Mouse (Mus musculus) heart, postnatal 14 days (tissue): ENCODE measurements at regions not wholly inside any gene's neighbourhood (a gene's known extent, or its start where the extent isn't known, plus 50 kb on each side); places are given as distances from the start of the nearest gene placed in this dataset.

Experiments used
- DNase-seq, 2 experiments: peaks; one replicate each; pipeline ENCODE4 v3.0.0; 2021 to 2022
- intact Hi-C: fragments of 180-260 bp; cut with DNase I; formaldehyde crosslinking; loops from one replicate; pipeline ENCODE4 v1.15.1; 2025

- no peak for DNase-seq
- intact Hi-C loops: no loop called here
These were observed 158.5 kb downstream of the Emp1 start for GRCm38 (mm10) chr6:135520868-135521267.

- DNase-seq: no peak
- intact Hi-C loops: no loop called here
These were observed 162.5 kb downstream of the Emp1 start for GRCm38 (mm10) chr6:135524886-135525285.

DNA sequence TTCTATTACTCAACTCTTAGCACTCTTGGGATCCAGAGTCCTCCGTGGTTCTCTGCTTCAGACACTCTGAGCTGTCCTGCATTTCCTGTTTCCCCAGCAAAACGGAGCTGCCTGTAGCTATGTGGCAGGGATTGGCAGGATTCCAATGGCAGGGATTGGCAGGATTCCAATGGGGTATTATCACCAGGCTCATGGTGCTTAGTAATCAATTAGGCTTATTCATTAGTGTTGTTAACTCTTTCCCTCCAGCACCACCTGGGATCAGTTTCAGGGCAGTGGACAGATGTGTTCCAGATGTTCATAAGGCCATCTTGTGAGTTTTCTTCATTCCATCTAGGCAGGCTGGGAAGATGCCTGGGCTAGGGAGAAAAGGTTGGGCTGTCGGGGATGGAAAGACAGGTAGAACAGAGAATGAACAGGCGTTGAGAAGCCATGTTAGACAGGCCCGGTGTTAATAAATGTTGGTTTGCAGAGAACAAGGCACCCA lies 163.5 kb downstream of the Emp1 start:
- no peak for DNase-seq
- intact Hi-C loops: no loop called here

GRCm38 (mm10) chr6:135526460-135527160 lies 164.3 kb downstream of the Emp1 start:
- intact Hi-C loops: no loop called here
- DNase-seq: peak; percentile 15 to 23

DNA sequence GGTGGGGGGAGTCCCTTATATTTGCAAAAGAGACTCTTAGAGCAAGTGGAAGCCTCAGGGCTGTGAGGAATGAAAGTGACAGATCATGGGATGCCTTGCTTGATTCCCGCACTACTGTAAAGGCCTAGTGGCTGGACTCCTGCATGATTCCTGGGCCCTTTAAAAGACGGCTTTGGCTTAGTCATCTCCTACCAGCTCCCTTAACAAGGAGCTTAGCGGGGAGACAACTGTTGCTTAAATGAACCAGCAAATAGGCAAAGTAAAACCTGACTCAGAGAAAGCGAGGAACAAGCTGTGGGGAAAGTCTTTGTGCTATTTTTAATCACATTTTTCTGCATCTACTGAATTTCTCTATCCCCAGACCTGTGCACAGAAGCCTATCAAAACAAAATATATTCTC lies 165.5 kb downstream of the Emp1 start:
- DNase-seq: no peak
- intact Hi-C loops: no loop called here

DNA sequence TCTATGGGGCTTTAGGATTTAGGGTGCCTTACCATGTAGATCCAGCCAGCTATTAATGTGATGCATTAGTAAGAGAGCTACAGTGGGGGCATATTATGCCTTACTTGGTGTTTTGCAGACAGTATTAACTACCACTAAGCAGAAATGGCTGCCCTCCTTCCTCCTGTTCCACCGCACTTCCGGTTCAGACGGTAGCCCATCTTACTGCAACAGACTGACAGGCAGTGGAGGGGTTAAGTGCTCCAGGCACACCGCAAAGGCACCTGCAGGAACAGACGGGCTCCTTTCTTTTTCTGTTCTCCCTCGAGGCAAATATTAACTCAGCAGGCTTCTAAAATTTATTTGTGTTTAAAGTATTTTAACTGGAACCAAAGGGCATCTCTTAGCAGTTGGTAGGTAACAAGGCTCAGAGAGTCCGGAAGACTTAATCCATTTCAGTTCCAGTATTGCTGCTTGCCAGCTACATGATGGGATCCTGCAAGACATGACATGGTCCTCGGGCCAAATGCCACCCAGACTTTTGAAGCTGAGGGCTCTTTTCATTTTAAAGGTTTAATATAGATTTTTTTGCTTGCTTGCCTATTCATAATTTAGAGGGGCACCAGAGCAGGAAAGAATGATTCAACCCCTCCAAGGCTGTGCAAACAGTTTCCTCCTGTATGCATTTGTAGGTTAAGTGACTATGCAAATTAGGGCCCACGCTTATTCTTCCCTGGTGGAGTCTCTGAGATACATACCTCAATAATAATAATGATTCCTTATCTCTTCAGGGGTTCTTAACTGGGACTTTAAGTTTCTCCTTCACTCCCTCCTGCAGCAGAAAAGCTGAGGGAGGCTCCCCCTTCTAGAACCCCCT lies 177.7 kb downstream of the Emp1 start:
- intact Hi-C loops: no loop called here
- DNase-seq: no peak

- intact Hi-C loops: no loop called here
- DNase-seq: no peak
These were observed 179.2 kb downstream of the Emp1 start for GRCm38 (mm10) chr6:135541566-135541965.

DNA sequence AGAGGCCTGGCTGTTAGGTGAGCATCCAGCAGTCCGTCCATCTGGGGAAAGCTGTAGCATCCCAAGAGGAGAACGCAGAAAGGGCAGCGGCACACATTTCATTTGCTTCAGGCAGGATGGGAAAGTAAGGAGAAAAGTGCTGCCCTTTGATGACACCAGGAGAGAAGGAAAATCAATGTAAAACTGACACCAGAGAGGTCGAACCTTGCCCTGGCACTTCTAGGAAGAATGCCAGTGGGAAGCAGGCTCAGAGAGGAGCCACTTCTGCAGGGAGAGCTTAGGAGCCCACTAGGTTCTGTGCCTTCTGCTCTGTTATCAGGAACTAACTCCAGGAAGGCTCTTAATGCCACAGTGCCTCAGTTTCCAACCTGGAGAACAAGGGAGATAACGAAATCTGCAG lies 180.0 kb downstream of the Emp1 start:
- DNase-seq: no peak
- intact Hi-C loops: no loop called here

DNA sequence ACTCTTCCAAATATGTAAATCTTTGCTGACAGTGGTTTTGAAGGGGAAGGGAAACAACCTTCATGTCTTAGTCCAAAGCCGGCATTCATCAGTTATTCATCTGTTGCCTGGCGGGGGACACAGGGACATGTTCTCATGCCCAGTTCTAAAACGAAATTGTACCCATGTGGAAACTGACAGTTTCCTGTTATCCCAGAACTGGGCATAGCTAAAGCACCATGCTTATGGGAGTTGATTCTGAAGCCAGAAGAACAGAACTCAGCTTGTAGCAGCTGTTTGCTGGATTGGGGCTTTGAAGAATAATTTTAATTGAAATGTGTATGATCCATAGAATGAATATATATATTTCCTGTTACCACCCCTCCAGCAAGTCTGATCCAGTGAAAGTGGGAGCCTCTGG lies 181.0 kb downstream of the Emp1 start:
- no peak for DNase-seq
- intact Hi-C loops: no loop called here

- intact Hi-C loops: no loop called here
- no peak for DNase-seq
These were observed 181.5 kb downstream of the Emp1 start for GRCm38 (mm10) chr6:135543863-135544262.

DNA sequence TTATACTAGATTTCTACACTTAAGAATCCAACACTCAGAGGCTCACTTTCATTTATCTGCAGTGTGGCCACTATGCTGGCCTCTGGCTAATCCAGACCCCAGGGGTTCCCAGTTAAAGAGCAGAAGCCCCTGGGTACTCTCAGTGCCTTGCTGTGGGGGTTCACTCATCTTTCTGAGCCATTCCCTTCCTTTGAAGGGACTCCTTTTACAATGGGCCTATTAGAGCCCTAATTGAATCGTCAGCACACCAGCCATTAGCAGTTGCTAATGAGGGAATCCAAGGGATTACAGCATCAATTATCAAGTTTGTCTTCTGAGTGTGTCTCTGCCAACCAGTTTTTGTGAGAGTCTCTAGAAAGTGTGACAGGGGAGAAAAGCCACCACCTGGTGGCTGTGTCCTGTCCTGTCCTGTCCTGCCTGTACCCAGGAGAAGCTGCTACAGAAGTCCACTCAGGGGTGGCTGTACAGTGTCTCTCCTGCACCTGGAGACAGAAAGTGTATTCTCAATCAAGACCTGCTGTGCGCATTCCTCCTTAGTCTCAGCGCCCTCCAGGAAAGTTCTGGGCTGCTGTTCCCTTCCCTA lies 188.1 kb downstream of the Emp1 start:
- intact Hi-C loops: no loop called here

GRCm38 (mm10) chr6:135552396-135552795 lies 190.1 kb downstream of the Emp1 start:
- intact Hi-C loops: no loop called here
- no peak for DNase-seq

More for the DNA sequence above, 188.1 kb downstream of the Emp1 start:
- no peak for DNase-seq

- peak; percentile 80 to 86 for DNase-seq
- intact Hi-C loops: no loop called here
These were observed 197.2 kb downstream of the Emp1 start for GRCm38 (mm10) chr6:135559501-135559907.

DNA sequence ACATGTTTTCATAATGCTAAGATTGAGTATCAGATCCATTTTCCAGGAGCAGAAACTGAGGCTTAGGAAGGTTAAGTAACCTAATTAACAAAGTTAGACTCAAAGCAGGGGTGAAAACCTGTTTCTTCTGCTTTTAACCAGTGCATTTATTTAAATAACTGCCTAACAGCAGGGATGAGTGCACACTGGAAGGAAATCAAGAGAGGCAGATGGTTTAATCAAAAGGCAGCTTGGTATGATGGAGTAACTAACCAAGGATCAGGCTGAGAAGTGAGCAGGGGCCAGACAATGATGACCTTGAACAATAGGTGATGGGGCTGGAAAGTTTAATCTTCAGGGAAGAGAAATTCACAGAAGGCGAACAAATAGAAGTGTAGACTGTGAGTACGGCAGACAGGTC lies 199.9 kb downstream of the Emp1 start:
- DNase-seq: no peak
- intact Hi-C loops: no loop called here

DNA sequence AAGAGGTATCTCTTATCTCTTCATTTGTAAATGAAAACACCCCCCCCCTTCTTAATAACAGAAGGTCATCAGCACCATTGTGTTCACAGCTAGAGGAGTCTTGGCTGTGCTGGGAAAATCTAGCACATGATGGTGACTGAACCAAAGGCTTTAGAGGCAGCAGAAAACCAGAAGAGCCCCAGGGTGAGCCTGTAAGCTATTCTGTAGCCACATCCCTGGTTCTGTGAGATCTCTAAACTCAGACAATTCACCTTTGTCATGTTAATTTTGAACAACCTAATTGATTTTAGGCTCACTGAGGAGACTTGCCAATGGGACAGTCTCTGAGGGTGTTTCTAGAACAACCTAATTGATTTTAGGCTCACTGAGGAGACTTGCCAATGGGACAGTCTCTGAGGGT lies 201.4 kb downstream of the Emp1 start:
- intact Hi-C loops: no loop called here
- no peak for DNase-seq

- DNase-seq: no peak
- intact Hi-C loops: no loop called here
These were observed 206.7 kb downstream of the Emp1 start for GRCm38 (mm10) chr6:135569086-135569485.

DNA sequence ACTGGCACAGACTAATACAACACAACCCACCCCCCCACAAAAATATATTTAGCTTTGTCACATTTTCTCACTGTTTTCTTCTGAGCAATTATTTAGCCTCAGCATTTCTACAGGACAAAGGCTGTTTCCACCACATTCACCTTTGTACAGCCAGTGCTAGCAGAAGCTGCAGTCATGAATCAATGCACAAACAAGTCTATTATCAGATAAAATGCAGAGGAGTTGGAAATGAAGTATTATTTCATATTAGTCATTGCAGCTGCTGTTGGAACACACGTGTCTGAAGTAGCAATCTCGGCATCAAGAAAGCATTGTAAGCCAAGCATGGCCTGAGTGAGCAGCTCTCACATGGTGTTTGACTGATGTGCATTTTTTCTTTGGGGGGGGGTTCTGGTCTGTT lies 212.9 kb downstream of the Emp1 start:
- intact Hi-C loops: no loop called here
- DNase-seq: no peak

DNA sequence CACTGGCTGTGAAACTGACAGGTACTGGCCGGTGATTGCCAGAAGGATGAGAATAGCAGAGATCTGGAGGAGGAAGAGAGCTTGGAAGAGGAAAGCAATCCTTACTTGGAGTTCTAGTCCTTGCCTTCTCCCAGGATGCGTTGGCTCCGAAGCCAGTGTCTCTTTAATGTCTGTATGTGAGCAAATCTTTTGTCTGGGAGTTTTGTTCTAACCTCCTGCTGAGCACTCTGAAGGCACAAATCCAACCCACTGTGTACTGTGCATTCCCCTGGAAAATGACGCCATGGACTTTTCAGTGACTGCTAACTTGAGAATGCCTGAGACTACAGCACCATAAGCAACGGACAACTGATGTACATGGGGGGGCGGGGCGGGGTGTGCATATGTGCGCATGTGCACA lies 216.4 kb downstream of the Emp1 start:
- intact Hi-C loops: no loop called here
- DNase-seq: no peak

DNA sequence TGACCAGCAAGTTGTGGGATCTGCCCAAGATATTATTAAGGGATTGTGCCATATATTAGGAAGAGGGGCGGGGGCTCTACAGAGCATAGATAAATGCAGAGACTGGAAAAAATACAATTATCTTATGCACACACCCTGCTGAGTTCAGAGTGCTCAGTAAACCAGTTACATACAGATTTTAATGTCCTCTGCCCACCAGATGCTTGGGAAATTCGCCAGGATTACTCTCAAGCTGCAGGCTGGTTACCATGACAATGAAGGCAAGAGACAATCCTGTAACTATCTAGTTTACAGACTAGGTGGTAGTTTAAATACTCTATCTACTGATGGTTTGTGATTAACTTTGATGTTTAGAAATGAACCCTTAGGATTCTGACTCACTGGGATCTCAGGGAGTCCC lies 220.2 kb downstream of the Emp1 start:
- DNase-seq: no peak
- intact Hi-C loops: no loop called here

DNA sequence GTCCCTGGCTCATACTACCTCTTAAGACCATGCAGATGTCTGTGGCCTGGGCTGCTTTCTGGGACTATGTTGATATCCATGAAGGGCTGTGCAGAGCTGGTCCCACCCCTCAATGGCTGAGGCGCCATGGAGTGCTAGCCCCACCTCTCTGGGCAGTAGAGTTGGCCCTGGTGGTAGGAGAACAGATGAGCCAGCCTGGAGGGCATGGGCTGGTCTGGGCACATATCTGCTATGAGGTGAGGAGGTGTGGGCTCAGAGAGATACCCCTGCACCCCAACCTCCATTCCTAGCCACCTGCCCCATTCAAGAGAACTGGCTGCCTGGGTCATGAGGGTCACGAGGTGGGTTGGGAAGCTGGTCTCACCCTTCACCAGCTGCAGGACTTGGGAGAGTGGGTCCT lies 222.4 kb downstream of the Emp1 start:
- intact Hi-C loops: no loop called here
- DNase-seq: no peak

DNA sequence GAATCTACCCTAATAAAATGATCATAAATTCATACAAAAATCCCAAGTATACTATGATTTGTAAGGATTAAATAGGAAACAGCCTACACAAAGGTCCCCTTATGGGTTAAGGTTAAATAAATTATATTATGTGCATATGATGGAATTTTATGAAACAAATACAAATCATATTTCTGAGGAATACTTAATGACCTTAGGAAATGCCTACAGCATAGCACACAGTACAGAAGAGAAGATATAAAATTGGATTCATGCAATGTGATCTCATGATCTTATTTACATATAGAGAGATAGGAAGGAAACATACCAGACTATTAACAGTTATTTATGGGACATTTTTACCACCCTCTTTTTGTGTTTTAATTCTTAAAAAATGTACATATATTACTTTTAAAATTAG lies 227.7 kb downstream of the Emp1 start:
- no peak for DNase-seq
- intact Hi-C loops: no loop called here

- DNase-seq: no peak
These were observed 228.7 kb downstream of the Emp1 start for GRCm38 (mm10) chr6:135591085-135591484.

More at GRCm38 (mm10) chr6:135591085-135591484, 228.7 kb downstream of the Emp1 start:
- intact Hi-C loops: no loop called here
